In genomic region chr19:37497161-37497560, GRCm38 (mm10) we compare ENCODE assay signal across 10 mouse cellular contexts.
"Had no signal": no experiment of that assay in that cellular context is flagged by ENCODE, and none has a peak within 500 bp of the region (broad histone marks: within the 10 kb centered on the region; RNA-seq: fewer than 3 reads in every experiment).

No protein-coding gene starts in this region.

- DNase-seq: kidney, adult 11 months; kidney, adult 9 months; kidney, postnatal 36 days; liver, embryonic 13.5 days; liver, postnatal 0 days; lung, postnatal 14 days; thymus, adult 2 months; thymus, postnatal 25 days had no signal

- ATAC-seq: hindbrain, postnatal 0 days; liver, postnatal 0 days; midbrain, embryonic 16.5 days had no signal
